Mouse (Mus musculus): Measurements from ENCODE around the gene Wasl. TPM values are rescaled to one million over a fixed set of nuclear protein-coding genes. Genes with fewer than 3 reads are reported as not detected.

The Wasl gene
- polyA plus RNA-seq, 1 experiment from 2014 or later = 45.6 TPM

DNA sequence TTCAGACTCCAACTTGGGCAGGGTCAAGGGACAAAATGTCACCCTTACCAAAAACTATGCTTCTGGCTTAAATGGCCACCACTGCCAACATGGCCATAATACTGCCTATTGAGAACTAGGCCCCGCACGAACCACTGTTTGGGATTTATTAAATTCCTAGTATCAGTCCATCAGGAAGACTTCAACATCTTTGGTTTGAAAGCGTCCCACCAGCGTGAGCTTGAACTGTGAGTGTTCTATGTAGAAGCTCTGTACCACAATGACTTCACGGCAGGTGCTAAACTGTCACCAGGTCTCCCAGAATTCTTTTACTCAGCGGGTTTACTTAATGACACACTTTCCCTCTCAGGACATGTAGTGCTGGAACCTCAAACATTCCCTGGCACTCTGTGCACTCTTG lies 51.5 kb downstream of the Wasl start:
- no peak overlapping the region for H3K27ac ChIP-seq (replicated peaks)
- H3K4me2 ChIP-seq = no peak overlapping the region
- H3K4me1 ChIP-seq = peaks cover 25% of the 10 kb centered on the region
- H3K4me3 ChIP-seq = no peak overlapping the region
- WGBS = 93% methylated on average over 6 of the region's 6 CpGs
- ATAC-seq (ENCODE audit: extremely low read depth, insufficient number of reproducible peaks, low FRiP score, low TSS enrichment) = no peak
- no peaks in the 10 kb centered on the region for H3K9me3 ChIP-seq
- H3K9ac ChIP-seq = no peak overlapping the region
- no peaks in the 10 kb centered on the region for H3K27me3 ChIP-seq (replicated peaks)
- H3K36me3 ChIP-seq = peaks cover 61% of the 10 kb centered on the region

DNA sequence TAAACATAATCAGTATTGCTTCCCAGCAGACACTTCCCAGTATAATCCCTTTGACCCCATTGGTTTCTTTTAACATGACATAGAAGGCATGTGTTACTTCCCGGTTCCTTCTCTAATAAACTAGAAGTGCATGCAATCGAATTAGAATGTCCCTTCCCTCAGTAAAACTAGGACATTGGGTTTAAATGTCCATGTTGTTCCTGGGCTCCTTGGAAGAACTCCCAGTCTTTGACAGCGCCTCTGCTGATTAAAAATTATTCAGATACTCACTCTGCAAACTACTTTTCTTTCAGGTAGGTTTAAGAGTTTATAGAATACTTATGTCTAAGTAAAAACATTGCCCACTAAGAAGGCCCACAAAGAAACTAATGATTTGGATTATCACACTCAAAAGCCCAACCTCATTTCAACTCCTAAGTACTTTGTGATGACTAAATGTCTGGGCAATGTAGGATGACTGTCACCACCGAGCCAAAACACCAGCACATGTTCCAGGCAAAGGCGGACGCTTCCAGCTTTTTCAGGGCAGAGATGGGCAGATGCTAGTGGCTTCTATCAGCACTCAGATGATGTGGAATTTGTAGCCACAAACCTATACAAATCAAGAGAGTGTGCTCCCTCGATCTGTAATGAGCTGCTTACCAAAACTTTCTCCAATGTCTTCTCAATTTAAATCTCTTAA lies 52.6 kb downstream of the Wasl start:
- peaks cover 61% of the 10 kb centered on the region for H3K36me3 ChIP-seq
- no peaks in the 10 kb centered on the region for H3K9me3 ChIP-seq
- H3K27ac ChIP-seq (replicated peaks) = peak overlapping the region; percentile 65
- peaks cover 35% of the 10 kb centered on the region for H3K4me1 ChIP-seq
- H3K4me3 ChIP-seq = no peak overlapping the region
- ATAC-seq (ENCODE audit: extremely low read depth, insufficient number of reproducible peaks, low FRiP score, low TSS enrichment) = no peak
- 52% methylated on average over 7 of the region's 7 CpGs for WGBS
- H3K27me3 ChIP-seq (replicated peaks) = no peaks in the 10 kb centered on the region
- no peak overlapping the region for H3K9ac ChIP-seq
- H3K4me2 ChIP-seq = no peak overlapping the region

DNA sequence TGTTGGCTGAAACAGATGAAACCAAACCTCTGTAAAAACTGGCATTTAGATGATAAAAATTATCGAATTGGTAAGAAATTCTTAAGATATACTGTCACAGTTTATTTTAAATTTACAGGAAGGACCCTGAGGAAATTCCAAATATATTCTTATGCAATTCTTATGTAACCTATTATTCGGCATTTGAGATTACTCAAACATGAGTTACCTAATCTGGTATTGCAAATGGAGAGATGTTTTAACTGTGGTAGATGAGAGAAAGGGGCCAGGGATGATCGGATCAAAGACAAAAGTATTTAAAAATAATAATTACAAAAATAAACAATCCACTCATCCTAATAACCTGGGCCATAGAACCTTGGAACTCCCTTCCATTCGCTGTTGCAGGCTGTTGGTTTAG lies 54.5 kb downstream of the Wasl start:
- no peak overlapping the region for H3K9ac ChIP-seq
- no peaks in the 10 kb centered on the region for H3K9me3 ChIP-seq
- peaks cover 49% of the 10 kb centered on the region for H3K4me1 ChIP-seq
- ATAC-seq (ENCODE audit: extremely low read depth, insufficient number of reproducible peaks, low FRiP score, low TSS enrichment) = no peak
- H3K4me3 ChIP-seq = no peak overlapping the region
- H3K27ac ChIP-seq (replicated peaks) = no peak overlapping the region
- no peaks in the 10 kb centered on the region for H3K27me3 ChIP-seq (replicated peaks)
- H3K36me3 ChIP-seq = peaks cover 66% of the 10 kb centered on the region
- H3K4me2 ChIP-seq = no peak overlapping the region
- WGBS = 84% methylated on average over 4 of the region's 4 CpGs

DNA sequence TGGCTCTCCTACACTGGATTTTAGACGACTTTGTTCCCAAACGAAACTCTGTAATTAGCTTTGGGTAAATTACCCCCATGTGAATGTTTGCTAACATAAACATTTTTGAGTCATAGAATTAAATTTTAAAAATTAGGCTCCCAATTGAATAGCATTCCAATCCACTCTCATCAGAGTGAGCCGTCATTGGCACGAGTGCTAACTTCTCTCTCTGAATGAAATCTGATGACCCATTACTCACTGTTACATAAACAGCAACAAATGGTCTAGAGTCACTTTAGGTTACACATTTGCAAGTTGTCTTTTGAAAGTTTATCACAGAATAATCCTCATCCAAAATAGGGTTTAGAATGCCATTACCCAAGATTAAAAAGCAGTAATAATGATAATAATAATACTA lies 55.3 kb downstream of the Wasl start:
- no peak overlapping the region for H3K4me3 ChIP-seq
- WGBS = 56% methylated on average over 4 of the region's 4 CpGs
- peaks cover 46% of the 10 kb centered on the region for H3K4me1 ChIP-seq
- H3K27ac ChIP-seq (replicated peaks) = no peak overlapping the region
- H3K27me3 ChIP-seq (replicated peaks) = no peaks in the 10 kb centered on the region
- H3K9me3 ChIP-seq = no peaks in the 10 kb centered on the region
- no peak overlapping the region for H3K9ac ChIP-seq
- H3K4me2 ChIP-seq = no peak overlapping the region
- peaks cover 66% of the 10 kb centered on the region for H3K36me3 ChIP-seq
- ATAC-seq (ENCODE audit: extremely low read depth, insufficient number of reproducible peaks, low FRiP score, low TSS enrichment) = no peak

DNA sequence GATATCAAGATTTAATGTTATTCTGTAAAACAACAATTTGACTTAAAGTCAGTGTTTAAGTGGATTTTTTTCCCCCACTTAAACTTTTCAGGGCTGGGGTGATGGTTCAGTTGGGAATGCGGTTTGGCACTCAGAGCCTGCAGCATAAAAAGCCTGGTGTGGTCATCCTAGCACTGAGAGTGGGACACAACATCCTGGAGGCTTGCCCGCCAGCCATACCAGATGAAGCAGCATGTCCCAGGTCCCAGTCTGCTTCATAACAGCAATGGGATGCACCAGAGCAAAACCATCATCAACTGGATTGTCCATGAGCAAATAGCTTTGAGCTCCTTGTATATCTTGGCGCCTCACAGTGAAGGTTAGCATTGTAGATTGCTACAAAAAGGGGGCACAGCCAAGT lies 56.1 kb downstream of the Wasl start:
- H3K4me2 ChIP-seq = no peak overlapping the region
- peaks cover 46% of the 10 kb centered on the region for H3K4me1 ChIP-seq
- peaks cover 66% of the 10 kb centered on the region for H3K36me3 ChIP-seq
- no peak overlapping the region for H3K27ac ChIP-seq (replicated peaks)
- no peaks in the 10 kb centered on the region for H3K27me3 ChIP-seq (replicated peaks)
- ATAC-seq (ENCODE audit: extremely low read depth, insufficient number of reproducible peaks, low FRiP score, low TSS enrichment) = no peak
- no peak overlapping the region for H3K9ac ChIP-seq
- H3K4me3 ChIP-seq = no peak overlapping the region
- no peaks in the 10 kb centered on the region for H3K9me3 ChIP-seq
- WGBS = 90% methylated on average over 3 of the region's 3 CpGs

DNA sequence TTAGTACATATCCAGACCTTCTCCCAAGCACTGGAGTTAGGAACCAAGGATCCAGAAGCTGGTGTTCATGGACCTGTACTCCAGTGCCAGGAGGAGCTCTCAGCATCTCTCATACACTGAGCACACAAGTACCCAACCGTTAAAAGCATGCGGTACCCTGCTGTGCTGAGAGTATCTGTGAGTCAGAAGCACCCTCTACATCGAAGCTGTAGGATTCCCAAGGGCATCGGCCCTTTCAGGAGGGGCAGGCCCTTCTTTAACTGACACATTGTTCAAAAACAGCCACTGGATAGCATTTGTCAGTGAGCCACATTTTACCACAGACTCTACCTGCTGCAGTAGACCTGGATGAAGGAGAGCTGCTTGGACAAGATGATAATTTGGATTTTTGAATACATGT lies 56.7 kb downstream of the Wasl start:
- peaks cover 67% of the 10 kb centered on the region for H3K36me3 ChIP-seq
- no peak overlapping the region for H3K4me3 ChIP-seq
- no peak overlapping the region for H3K27ac ChIP-seq (replicated peaks)

DNA sequence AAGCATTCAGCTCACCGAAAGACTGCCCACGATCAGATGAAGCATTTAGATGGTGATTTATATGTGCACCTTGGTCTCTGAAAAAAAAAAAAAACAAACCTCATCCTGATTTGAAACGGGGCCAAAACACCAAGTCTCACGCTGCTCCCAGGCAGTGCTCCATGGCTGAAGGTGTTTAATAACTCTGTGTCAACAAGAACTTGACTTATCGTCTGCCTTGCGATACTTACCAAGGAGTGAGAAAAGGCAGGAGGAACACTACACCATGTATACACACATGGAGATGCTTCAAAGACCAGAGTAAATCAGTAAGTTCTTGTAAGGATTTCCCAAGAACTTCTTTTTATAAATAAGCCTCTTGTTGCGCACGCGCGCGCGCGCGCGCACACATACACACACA lies 57.3 kb downstream of the Wasl start:
- H3K36me3 ChIP-seq = peaks cover 72% of the 10 kb centered on the region
- H3K9ac ChIP-seq = no peak overlapping the region
- ATAC-seq (ENCODE audit: extremely low read depth, insufficient number of reproducible peaks, low FRiP score, low TSS enrichment) = no peak
- H3K4me3 ChIP-seq = no peak overlapping the region
- H3K4me2 ChIP-seq = no peak overlapping the region
- H3K4me1 ChIP-seq = peaks cover 51% of the 10 kb centered on the region
- H3K27ac ChIP-seq (replicated peaks) = no peak overlapping the region
- no peaks in the 10 kb centered on the region for H3K27me3 ChIP-seq (replicated peaks)
- H3K9me3 ChIP-seq = no peaks in the 10 kb centered on the region
- 71% methylated on average over 15 of the region's 15 CpGs for WGBS

More for the DNA sequence above, 56.7 kb downstream of the Wasl start:
- peaks cover 48% of the 10 kb centered on the region for H3K4me1 ChIP-seq
- H3K9ac ChIP-seq = no peak overlapping the region
- H3K9me3 ChIP-seq = no peaks in the 10 kb centered on the region
- H3K27me3 ChIP-seq (replicated peaks) = no peaks in the 10 kb centered on the region
- WGBS = 54% methylated on average over 4 of the region's 4 CpGs
- no peak for ATAC-seq (ENCODE audit: extremely low read depth, insufficient number of reproducible peaks, low FRiP score, low TSS enrichment)
- H3K4me2 ChIP-seq = no peak overlapping the region

DNA sequence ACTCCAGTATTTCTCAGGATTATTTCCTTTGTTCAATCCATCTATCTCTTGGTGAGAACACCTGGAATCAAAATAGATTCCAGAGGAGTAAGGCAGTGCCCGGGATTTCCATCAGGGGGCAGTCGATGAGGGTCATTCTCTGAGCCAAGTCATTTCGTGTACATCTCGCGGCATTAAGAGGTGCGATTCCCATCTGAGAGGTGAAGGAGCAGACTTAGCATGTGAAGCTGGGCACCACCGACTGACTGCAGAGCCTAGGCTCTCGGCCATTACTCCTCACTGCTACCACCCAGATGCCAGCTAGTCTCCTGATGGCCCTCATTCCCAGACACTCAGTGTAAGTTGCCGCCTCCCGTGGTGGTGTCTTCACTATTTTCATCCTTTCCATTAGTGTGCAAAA lies 58.3 kb downstream of the Wasl start:
- H3K27me3 ChIP-seq (replicated peaks) = no peaks in the 10 kb centered on the region
- no peak overlapping the region for H3K9ac ChIP-seq
- WGBS = 65% methylated on average over 10 of the region's 10 CpGs
- no peak for ATAC-seq (ENCODE audit: extremely low read depth, insufficient number of reproducible peaks, low FRiP score, low TSS enrichment)
- peaks cover 75% of the 10 kb centered on the region for H3K36me3 ChIP-seq
- no peaks in the 10 kb centered on the region for H3K9me3 ChIP-seq
- no peak overlapping the region for H3K4me3 ChIP-seq
- H3K4me2 ChIP-seq = no peak overlapping the region
- H3K4me1 ChIP-seq = peaks cover 51% of the 10 kb centered on the region
- H3K27ac ChIP-seq (replicated peaks) = no peak overlapping the region

DNA sequence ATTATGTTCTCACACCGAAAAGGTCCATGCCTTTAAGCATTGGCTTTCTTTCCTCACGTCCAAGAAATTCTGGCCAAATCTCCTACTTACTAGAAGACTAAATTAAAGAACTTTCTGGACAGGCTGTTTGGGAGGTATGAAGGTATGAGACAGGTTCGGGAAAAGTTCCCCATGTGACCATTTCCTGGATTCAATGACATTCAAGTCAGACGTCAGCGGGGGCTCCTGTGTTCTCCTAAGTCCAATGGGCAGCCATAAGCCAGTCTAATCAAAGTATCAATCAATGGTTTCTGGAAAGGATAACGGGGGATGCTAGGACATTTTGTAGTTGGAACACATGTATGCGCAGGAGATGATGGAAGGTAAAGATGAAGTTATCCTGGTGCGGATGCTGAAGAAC lies 59.2 kb downstream of the Wasl start:
- ATAC-seq (ENCODE audit: extremely low read depth, insufficient number of reproducible peaks, low FRiP score, low TSS enrichment) = no peak
- no peak overlapping the region for H3K4me3 ChIP-seq
- WGBS = 86% methylated on average over 8 of the region's 8 CpGs
- no peak overlapping the region for H3K27ac ChIP-seq (replicated peaks)
- H3K9ac ChIP-seq = no peak overlapping the region
- no peaks in the 10 kb centered on the region for H3K27me3 ChIP-seq (replicated peaks)
- H3K36me3 ChIP-seq = peaks cover 69% of the 10 kb centered on the region
- peaks cover 53% of the 10 kb centered on the region for H3K4me1 ChIP-seq
- no peak overlapping the region for H3K4me2 ChIP-seq
- H3K9me3 ChIP-seq = no peaks in the 10 kb centered on the region

DNA sequence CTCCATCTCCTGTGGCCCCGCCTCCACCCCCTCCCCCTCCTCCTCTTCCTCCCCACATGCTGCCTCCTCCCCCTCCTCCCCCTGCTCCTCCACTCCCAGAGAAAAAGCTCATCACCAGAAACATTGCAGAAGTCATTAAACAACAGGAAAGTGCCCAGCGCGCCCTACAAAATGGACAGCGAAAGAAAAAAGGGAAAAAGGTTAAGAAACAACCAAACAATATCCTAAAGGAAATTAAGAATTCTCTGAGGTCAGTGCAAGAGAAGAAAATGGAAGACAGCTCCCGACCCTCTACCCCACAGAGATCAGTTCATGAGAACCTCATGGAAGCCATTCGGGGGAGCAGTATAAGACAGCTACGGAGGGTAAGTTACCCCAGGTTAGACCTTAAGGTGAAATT lies 60.5 kb downstream of the Wasl start:
- Histone ChIP-seq H3K4me1 (peaks cover 64% of the 10 kb centered on the region), H3K4me2 (no peak overlapping the region), H3K9ac (no peak overlapping the region), H3K9me3 (no peaks in the 10 kb centered on the region), H3K36me3 (peaks cover 68% of the 10 kb centered on the region), H3K4me3 (no peak overlapping the region), H3K27me3 (replicated peaks) (no peaks in the 10 kb centered on the region), H3K27ac (replicated peaks) (no peak overlapping the region)
- ATAC-seq (ENCODE audit: extremely low read depth, insufficient number of reproducible peaks, low FRiP score, low TSS enrichment) = no peak
- 89% methylated on average over 7 of the region's 7 CpGs for WGBS

DNA sequence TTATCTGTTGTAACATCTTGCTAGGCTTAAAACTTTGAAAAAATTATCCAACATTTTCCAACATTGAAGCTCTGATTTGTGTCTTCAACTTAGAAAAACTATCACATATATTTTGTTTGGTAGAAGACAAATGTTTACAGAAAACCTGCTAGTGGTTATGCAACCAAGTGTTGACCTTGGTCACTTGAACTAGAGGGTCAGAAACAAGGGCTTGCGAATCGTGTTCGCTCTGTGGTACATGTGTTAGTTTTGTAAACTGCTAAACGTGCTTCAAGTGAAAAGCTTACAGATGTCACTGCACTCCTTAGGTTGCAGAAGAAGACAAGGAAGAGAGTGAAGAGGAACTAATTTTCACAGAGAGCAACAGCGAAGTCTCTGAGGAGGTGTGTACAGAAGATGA lies 61.8 kb downstream of the Wasl start:
- H3K4me3 ChIP-seq = no peak overlapping the region
- peaks cover 62% of the 10 kb centered on the region for H3K4me1 ChIP-seq
- H3K27me3 ChIP-seq (replicated peaks) = no peaks in the 10 kb centered on the region
- WGBS = 86% methylated on average over 5 of the region's 5 CpGs
- peaks cover 57% of the 10 kb centered on the region for H3K36me3 ChIP-seq
- no peaks in the 10 kb centered on the region for H3K9me3 ChIP-seq
- H3K4me2 ChIP-seq = no peak overlapping the region
- ATAC-seq (ENCODE audit: extremely low read depth, insufficient number of reproducible peaks, low FRiP score, low TSS enrichment) = no peak
- no peak overlapping the region for H3K27ac ChIP-seq (replicated peaks)
- no peak overlapping the region for H3K9ac ChIP-seq

DNA sequence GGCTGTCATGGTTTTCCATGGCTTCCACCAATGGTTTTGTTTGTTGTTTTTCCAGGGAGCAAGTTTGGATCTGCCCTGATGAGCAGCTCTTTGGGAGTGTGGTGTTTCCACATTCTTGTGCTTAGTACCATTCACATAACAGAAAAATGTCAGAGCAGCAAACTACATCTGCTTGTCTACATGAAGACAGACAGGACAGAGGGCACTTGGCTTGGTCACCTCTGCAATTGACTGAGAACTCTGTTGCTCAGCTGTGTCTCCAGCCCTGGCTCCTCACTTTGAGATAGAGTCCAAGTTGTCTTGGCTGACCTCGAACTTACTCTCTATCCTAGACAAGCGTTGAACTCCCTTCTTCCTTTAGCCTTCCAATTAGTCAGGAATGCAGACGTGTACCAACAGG lies 62.5 kb downstream of the Wasl start:
- Histone ChIP-seq H3K27ac (replicated peaks) (peak overlapping the region; percentile 13; the same call in 1 of the 2 replicates), H3K36me3 (peaks cover 51% of the 10 kb centered on the region), H3K4me1 (peaks cover 58% of the 10 kb centered on the region), H3K4me3 (peak overlapping the region; percentile 64), H3K4me2 (peak overlapping the region; percentile 80), H3K27me3 (replicated peaks) (no peaks in the 10 kb centered on the region), H3K9ac (peak overlapping the region; percentile 47; the same call in 1 of the 2 replicates), H3K9me3 (no peaks in the 10 kb centered on the region)
- no peak for ATAC-seq (ENCODE audit: extremely low read depth, insufficient number of reproducible peaks, low FRiP score, low TSS enrichment)
- 63% methylated on average over 3 of the region's 3 CpGs for WGBS
